Mouse (Mus musculus): Measurements from ENCODE around the gene Olfr638. TPM values are rescaled to one million over a fixed set of nuclear protein-coding genes. Genes with fewer than 3 reads are reported as not detected.
"Not testable (repeated sequence)": the region's sequence is repeated elsewhere in the genome, so short reads cannot be mapped to it uniquely, and the experiment has no call there.

Olfr638 gene
- not detected in 2 replicates for polyA plus RNA-seq (2015; fragmentation: Nextera tagmentation; extraction: Ambion mirVana)

DNA sequence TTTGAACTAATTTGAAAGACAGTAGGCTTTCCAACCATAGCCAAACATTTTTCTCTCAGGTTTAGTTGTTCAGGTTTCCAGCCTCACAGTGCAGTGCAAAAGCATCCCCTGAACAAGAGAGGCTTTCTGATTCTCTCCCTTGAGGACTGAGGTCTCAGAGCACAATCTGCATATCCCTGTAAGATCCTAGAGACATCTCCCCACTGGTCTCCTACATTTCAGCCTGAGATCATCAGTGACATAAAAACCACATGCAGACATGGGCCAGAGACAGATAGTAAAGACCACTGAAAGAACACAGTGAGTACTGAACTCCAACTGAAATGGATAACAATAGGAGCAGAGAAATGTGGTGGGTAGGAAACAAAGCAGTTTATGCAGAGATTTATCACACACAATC lies at the start of gene Olfr638:
TSS of gene Olfr638 (plus strand) at position 301 of the 400 bp plus-strand sequence.
- H3K4me1 ChIP-seq (replicated peaks) = no peaks in the 10 kb centered on the region
- ATAC-seq = no peak
- no peaks in the 10 kb centered on the region for H3K27me3 ChIP-seq
- no peaks in the 10 kb centered on the region for H3K36me3 ChIP-seq
- no peaks in the 10 kb centered on the region for H3K9me3 ChIP-seq
- H3K27ac ChIP-seq = no peak within 1 kb of the TSS
- H3K9ac ChIP-seq (replicated peaks) = no peak within 1 kb of the TSS
- H3K4me2 ChIP-seq (replicated peaks) = no peak within 1 kb of the TSS
- no peak within 1 kb of the TSS for H3K4me3 ChIP-seq (replicated peaks)

DNA sequence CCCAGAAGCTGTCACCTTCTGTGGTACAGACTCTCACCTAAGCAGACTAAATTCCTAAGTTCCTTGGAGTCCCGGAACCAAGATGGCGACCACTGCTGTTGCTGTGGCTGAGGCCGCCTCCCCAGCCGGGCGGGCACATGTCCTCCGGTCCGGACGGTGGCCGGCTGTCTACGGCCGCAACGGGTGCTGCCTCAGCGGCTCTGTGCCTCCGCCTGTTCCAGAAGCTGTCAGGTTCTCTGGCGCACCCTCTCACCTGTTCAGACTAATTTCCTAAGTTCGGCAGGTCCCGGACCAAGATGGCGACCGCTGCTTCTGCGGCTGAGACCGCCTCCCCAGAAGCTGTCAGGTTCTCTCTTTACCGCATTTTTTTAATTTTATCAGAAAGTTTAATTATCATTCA lies 31.7 kb upstream of the Olfr638 start:
- H3K4me1 ChIP-seq (replicated peaks); H3K36me3 ChIP-seq; H3K9ac ChIP-seq (replicated peaks); H3K4me2 ChIP-seq (replicated peaks); H3K27ac ChIP-seq; H3K4me3 ChIP-seq (replicated peaks); H3K27me3 ChIP-seq; H3K9me3 ChIP-seq; ATAC-seq: not testable (repeated sequence)
- WGBS = 95% methylated on average over 22 of the region's 22 CpGs

DNA sequence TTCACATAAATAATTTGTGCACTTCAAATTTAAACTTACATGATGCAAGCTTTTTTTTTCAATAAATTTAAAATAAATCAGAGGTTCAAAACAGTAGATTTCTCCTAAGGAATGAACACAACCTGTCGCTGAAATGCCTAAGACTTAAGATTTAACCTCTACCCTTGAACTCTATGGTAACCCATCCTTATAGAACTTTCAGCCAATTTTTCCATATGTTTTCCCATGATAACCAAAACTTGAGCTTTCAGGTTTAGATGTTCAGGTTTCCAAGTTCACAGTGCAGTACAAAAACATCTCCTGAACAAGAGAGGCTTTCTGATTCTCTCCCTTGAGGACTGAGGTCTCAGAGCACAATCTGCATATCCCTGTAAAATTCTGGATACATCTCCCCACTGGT lies 27.7 kb upstream of the Olfr638 start, which contains the start of gene Olfr635:
TSS of gene Olfr635 (plus strand) at position 301 of the 400 bp plus-strand sequence.
- WGBS = 71% methylated on average over 1 of the region's 1 CpGs
- ATAC-seq = no peak
- Histone ChIP-seq H3K9ac (replicated peaks) (no peak within 1 kb of the TSS), H3K27me3 (no peaks in the 10 kb centered on the region), H3K27ac (no peak within 1 kb of the TSS), H3K9me3 (no peaks in the 10 kb centered on the region), H3K4me1 (replicated peaks) (no peaks in the 10 kb centered on the region), H3K4me2 (replicated peaks) (no peak within 1 kb of the TSS), H3K36me3 (no peaks in the 10 kb centered on the region), H3K4me3 (replicated peaks) (no peak within 1 kb of the TSS)

DNA sequence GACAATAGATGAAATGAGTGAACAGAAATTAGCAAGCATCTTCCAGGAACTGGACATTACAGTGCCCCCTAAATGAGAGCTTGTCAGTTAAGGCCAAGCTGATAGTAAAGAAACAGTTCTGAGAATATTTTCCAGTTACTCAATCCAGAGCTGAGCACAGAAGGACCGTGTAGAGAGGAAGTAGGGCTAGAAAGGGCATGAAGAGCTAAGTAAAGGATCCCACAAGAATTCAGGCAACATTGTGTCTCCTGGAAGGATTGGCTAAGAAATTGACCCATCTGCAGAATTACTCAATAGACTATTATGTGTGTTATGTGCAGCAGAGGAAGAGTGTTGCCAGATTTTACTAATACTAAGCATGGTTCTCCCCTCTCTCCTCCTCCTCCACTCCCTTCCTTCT lies 26.8 kb upstream of the Olfr638 start:
- ATAC-seq = no peak
- H3K4me1 ChIP-seq (replicated peaks) = no peaks in the 10 kb centered on the region
- H3K9me3 ChIP-seq = no peaks in the 10 kb centered on the region
- 48% methylated on average over 1 of the region's 1 CpGs for WGBS
- H3K27ac ChIP-seq = no peak overlapping the region
- H3K4me3 ChIP-seq (replicated peaks) = no peak overlapping the region
- no peak overlapping the region for H3K9ac ChIP-seq (replicated peaks)
- H3K4me2 ChIP-seq (replicated peaks) = no peak overlapping the region
- H3K36me3 ChIP-seq = no peaks in the 10 kb centered on the region
- no peaks in the 10 kb centered on the region for H3K27me3 ChIP-seq

DNA sequence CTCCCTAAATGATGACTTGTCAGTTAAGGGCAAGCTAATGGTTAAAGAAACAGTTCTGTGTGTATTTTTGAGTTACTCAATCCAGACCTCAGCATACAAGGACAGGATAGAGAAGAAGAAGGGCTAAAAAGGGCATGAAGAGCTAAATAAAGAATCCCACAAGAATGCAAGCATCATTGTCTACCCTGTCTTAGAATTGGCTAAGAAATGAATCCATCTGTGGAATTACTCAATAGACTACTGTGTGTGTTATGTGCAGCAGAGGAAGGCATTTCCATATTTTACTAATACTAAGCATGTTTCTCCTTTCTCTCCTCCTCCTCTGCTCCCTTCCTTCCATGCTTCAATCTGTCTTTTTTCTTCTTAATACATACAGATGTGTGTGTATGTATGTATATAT lies 578 bp downstream of the Olfr638 start:
- no peak overlapping the region for H3K4me3 ChIP-seq (replicated peaks)
- H3K27me3 ChIP-seq = no peaks in the 10 kb centered on the region
- H3K9me3 ChIP-seq = no peaks in the 10 kb centered on the region
- H3K4me2 ChIP-seq (replicated peaks) = no peak overlapping the region
- no peak overlapping the region for H3K27ac ChIP-seq
- no peaks in the 10 kb centered on the region for H3K36me3 ChIP-seq
- no peak overlapping the region for H3K9ac ChIP-seq (replicated peaks)
- no peak for ATAC-seq
- H3K4me1 ChIP-seq (replicated peaks) = no peaks in the 10 kb centered on the region

DNA sequence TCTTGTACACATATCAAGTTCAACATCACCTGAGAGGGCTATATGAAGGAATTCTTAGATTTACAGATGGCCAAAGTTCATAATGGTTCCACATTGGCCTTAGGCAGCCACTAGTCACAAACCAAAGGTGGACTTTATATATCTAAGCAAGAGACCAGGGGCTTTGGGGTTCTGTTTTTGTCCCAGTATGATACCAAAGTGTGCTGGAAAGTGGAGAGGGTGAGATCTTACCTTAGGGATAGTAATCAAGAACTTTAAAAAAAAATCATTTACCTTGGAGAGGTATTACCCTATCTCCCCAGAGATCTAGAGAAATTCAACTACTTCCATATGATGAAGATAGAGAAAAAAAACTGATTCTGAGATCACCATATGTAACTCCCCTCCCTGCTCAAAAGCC lies 18.7 kb downstream of the Olfr638 start, which contains the start of gene Olfr639:
TSS of gene Olfr639 (minus strand) at position 101 of the 400 bp plus-strand sequence.
- no peak within 1 kb of the TSS for H3K4me3 ChIP-seq (replicated peaks)
- no peaks in the 10 kb centered on the region for H3K36me3 ChIP-seq
- no peak within 1 kb of the TSS for H3K4me2 ChIP-seq (replicated peaks)
- no peaks in the 10 kb centered on the region for H3K4me1 ChIP-seq (replicated peaks)
- no peaks in the 10 kb centered on the region for H3K27me3 ChIP-seq
- H3K9ac ChIP-seq (replicated peaks) = no peak within 1 kb of the TSS
- H3K9me3 ChIP-seq = no peaks in the 10 kb centered on the region
- ATAC-seq = no peak
- no peak within 1 kb of the TSS for H3K27ac ChIP-seq

DNA sequence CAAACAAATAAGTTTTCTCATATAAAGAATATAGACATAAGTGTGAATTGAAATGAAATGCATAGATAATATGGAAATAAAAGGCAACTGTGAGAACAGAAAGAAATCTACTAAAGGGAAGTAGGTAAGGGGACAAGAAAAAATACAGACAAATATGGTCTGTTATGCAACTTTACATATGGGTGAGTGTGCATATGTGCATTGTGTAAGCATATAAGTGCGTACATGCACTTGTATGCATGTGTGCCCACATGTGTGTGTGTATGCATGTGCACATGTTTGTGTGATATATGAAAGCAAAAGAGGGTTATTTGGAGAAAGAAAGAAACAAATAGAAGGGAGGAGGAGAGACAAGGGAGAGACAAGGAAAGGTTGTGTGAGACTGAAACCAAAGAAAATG lies 20.4 kb downstream of the Olfr638 start:
- no peaks in the 10 kb centered on the region for H3K9me3 ChIP-seq
- no peaks in the 10 kb centered on the region for H3K27me3 ChIP-seq
- no peaks in the 10 kb centered on the region for H3K36me3 ChIP-seq
- WGBS = 80% methylated on average over 1 of the region's 1 CpGs
- no peak overlapping the region for H3K9ac ChIP-seq (replicated peaks)
- H3K4me3 ChIP-seq (replicated peaks) = no peak overlapping the region
- no peaks in the 10 kb centered on the region for H3K4me1 ChIP-seq (replicated peaks)
- no peak overlapping the region for H3K4me2 ChIP-seq (replicated peaks)
- no peak overlapping the region for H3K27ac ChIP-seq
- ATAC-seq = no peak

DNA sequence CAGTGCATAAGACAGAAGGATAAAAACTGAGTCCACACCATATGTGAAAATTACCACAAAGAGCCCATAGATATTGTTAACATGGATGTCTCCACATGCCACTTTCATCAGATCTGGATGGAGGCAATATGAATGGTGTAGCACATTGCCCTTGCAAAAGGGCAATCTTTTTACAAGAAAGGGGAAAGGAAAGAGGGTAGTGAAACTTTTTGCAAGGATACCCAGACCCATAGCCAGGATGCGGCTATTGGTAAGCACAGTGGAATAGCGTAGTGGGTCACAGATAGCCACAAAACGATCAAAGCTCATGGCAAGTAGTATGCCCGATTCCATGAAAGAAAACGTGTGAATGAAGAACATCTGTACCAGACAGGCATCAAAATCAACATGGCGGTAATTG lies 23.1 kb downstream of the Olfr638 start:
- Histone ChIP-seq H3K4me2 (replicated peaks) (no peak overlapping the region), H3K4me3 (replicated peaks) (no peak overlapping the region), H3K4me1 (replicated peaks) (no peaks in the 10 kb centered on the region), H3K27ac (no peak overlapping the region), H3K9me3 (no peaks in the 10 kb centered on the region), H3K36me3 (no peaks in the 10 kb centered on the region), H3K27me3 (no peaks in the 10 kb centered on the region), H3K9ac (replicated peaks) (no peak overlapping the region)
- 92% methylated on average over 6 of the region's 6 CpGs for WGBS
- no peak for ATAC-seq

DNA sequence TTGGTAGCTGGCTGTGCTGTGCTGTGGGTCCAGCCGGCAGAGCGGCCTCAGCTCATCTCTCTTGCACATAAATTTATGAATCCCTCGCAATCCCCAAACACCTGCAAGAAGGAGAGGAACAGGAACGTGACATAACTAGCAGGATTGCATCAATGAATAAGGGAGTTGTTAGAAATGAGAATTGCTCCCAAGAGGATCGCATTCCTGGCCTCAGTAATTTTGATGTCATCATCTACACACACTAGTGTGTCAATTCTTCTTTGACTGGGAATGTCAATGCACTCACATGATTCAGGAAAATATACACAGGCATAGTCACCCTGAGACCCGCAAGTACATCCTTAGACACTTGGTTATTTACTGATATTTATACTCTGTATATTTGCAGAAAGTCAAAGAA lies 26.9 kb downstream of the Olfr638 start, which contains the start of gene Olfr640:
TSS of gene Olfr640 (minus strand) at position 101 of the 400 bp plus-strand sequence.
- no peaks in the 10 kb centered on the region for H3K36me3 ChIP-seq
- no peak within 1 kb of the TSS for H3K4me2 ChIP-seq (replicated peaks)
- no peak within 1 kb of the TSS for H3K4me3 ChIP-seq (replicated peaks)
- H3K27me3 ChIP-seq = no peaks in the 10 kb centered on the region
- H3K27ac ChIP-seq = no peak within 1 kb of the TSS
- H3K9me3 ChIP-seq = no peaks in the 10 kb centered on the region
- H3K9ac ChIP-seq (replicated peaks) = no peak within 1 kb of the TSS
- ATAC-seq = no peak
- H3K4me1 ChIP-seq (replicated peaks) = no peaks in the 10 kb centered on the region
- 84% methylated on average over 6 of the region's 6 CpGs for WGBS

DNA sequence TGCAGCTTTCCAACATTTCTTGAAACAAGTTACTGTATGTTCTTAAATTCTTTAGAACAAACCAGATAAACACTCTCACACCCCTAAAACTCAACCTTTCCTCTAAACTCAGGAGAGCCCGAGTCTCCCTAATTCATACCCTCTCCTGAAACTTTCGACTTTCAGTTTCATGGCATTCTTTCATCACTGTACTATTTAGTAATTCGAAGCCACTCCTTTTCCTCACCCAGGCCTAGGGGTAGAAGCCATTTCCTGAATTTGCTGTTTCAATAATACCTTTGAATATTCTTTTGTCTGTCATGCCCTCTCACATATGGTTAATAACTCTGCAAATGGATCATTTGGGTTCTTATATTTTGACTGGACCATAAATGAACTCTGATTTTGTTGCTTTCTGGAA lies 28.4 kb downstream of the Olfr638 start:
- H3K4me3 ChIP-seq (replicated peaks) = no peak overlapping the region
- no peaks in the 10 kb centered on the region for H3K9me3 ChIP-seq
- no peaks in the 10 kb centered on the region for H3K36me3 ChIP-seq
- H3K4me1 ChIP-seq (replicated peaks) = no peaks in the 10 kb centered on the region
- no peaks in the 10 kb centered on the region for H3K27me3 ChIP-seq
- H3K4me2 ChIP-seq (replicated peaks) = no peak overlapping the region
- H3K9ac ChIP-seq (replicated peaks) = no peak overlapping the region
- WGBS = 77% methylated on average over 3 of the region's 3 CpGs
- H3K27ac ChIP-seq = no peak overlapping the region
- ATAC-seq = no peak

DNA sequence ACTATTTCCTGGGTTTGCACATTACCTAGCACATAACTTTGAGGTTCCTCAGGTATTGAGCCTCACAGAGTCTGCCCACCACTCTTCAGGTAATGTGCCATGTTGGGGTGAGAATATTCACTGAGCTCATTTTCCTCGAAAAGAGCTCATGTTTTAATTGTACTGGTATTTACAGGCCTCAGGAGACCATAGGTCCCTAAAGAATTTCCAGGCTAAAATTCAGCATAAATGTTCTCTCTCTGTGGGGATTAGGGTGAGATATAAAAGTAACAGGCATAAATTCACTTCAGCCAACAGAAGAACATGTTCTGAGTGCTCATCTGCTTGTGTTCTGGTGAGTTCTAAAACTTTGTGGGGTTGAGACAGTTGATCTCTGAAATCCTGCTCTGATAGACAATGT lies 36.6 kb downstream of the Olfr638 start, which contains the start of gene Olfr641:
TSS of gene Olfr641 (plus strand) at position 301 of the 400 bp plus-strand sequence.
- 72% methylated on average over 1 of the region's 1 CpGs for WGBS
- Histone ChIP-seq H3K27ac (no peak within 1 kb of the TSS), H3K4me3 (replicated peaks) (no peak within 1 kb of the TSS), H3K36me3 (no peaks in the 10 kb centered on the region), H3K4me2 (replicated peaks) (no peak within 1 kb of the TSS), H3K9ac (replicated peaks) (no peak within 1 kb of the TSS), H3K9me3 (no peaks in the 10 kb centered on the region), H3K4me1 (replicated peaks) (no peaks in the 10 kb centered on the region), H3K27me3 (no peaks in the 10 kb centered on the region)
- ATAC-seq = no peak

DNA sequence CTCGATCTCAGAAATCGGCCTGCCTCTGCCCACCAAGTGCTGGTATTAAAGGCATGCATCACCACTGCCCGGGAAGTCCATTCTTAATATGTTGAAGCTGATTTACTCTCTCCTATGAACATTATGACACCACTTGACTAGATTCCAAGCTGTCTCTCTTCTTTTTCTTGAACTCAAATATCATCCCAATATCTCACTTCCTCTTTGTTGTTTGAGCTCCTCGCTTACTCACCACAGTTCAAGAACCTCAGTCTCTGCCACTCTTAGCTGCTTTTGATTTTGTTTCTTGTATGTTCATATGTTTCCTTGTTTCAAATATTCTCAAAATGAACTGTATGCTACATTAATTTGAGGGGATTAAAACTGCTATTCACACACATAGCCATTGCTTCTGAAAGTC lies 52.2 kb downstream of the Olfr638 start:
- Histone ChIP-seq H3K4me2 (replicated peaks) (no peak overlapping the region), H3K9me3 (no peaks in the 10 kb centered on the region), H3K36me3 (no peaks in the 10 kb centered on the region), H3K4me3 (replicated peaks) (no peak overlapping the region), H3K27me3 (no peaks in the 10 kb centered on the region), H3K4me1 (replicated peaks) (no peaks in the 10 kb centered on the region), H3K9ac (replicated peaks) (no peak overlapping the region), H3K27ac (no peak overlapping the region)
- no peak for ATAC-seq
- 91% methylated on average over 4 of the region's 4 CpGs for WGBS

DNA sequence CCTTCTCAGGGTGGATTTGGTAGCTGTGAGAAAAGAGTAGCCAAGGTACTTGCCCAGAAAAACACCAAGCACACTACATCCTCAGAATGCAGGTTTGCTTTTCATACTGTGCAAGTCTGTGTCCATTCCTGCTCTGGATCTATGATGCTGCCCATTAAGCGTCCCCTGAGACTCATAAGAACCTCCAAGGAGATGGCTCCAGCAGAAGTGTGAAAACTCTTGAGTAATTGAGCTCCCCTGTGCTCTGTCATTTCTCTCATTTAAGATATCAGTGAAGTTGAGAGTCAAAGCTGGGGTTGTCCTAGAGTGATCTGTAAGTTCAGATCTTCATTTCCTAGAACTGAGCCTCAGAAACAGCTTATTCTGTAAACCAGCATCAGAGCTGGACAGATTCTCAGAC lies 54.0 kb downstream of the Olfr638 start, which contains the start of gene Olfr642:
TSS of gene Olfr642 (minus strand) at position 101 of the 400 bp plus-strand sequence.
- Histone ChIP-seq H3K36me3 (no peaks in the 10 kb centered on the region), H3K9ac (replicated peaks) (no peak within 1 kb of the TSS), H3K4me3 (replicated peaks) (no peak within 1 kb of the TSS), H3K27ac (no peak within 1 kb of the TSS), H3K9me3 (no peaks in the 10 kb centered on the region), H3K4me1 (replicated peaks) (no peaks in the 10 kb centered on the region), H3K27me3 (no peaks in the 10 kb centered on the region), H3K4me2 (replicated peaks) (no peak within 1 kb of the TSS)
- WGBS = 79% methylated on average over 1 of the region's 1 CpGs
- ATAC-seq = no peak

All from midbrain, embryonic 13.5 days (tissue).